Mouse (Mus musculus) kidney, postnatal 0 days (tissue): ENCODE measurements around the gene Mfng. TPM values are rescaled to one million over a fixed set of nuclear protein-coding genes. Genes with fewer than 3 reads are reported as not detected.

Experiments used
- ATAC-seq: fragments of 200-750 bp; cut with Nextera tagmentation; replicated peaks from 2 replicates; pipeline ENCODE4 v1.8.0; 2017; ENCODE audit warnings: low read depth, moderate number of reproducible peaks, moderate TSS enrichment, moderate library complexity; ENCODE audit not compliant: low FRiP score
- DNase-seq: peaks from one replicate; pipeline ENCODE4 v3.0.0-alpha.2; 2016; ENCODE audit warnings: low spot score
- H3K27ac ChIP-seq: fragments of 300-500 bp; sonication (generic); 2 replicates; pipeline ENCODE4 v1.5.1; 2014; ENCODE audit warnings: mild to moderate bottlenecking
- H3K27me3 ChIP-seq: fragments of 300-500 bp; sonication (generic); 2 replicates; pipeline ENCODE4 v1.6.1; 2014; ENCODE audit warnings: low read length, mixed read lengths; ENCODE audit not compliant: insufficient read depth
- H3K36me3 ChIP-seq: fragments of 300-500 bp; sonication (generic); 2 replicates; pipeline ENCODE4 v1.6.1; 2014; ENCODE audit warnings: low read length, mixed read lengths; ENCODE audit not compliant: insufficient read depth
- H3K4me1 ChIP-seq: fragments of 300-500 bp; sonication (generic); replicated peaks from 2 replicates; pipeline ENCODE4 v1.6.1; 2014; ENCODE audit warnings: antibody characterized with exemption, low read length, mixed read lengths; ENCODE audit not compliant: insufficient read depth
- H3K4me2 ChIP-seq: fragments of 300-500 bp; sonication (generic); 2 replicates; pipeline ENCODE4 v1.6.1; 2014; ENCODE audit warnings: mild to moderate bottlenecking, low read length, moderate library complexity, mixed read lengths
- H3K4me3 ChIP-seq: fragments of 300-500 bp; sonication (generic); replicated peaks from 2 replicates; pipeline ENCODE4 v1.5.1; 2014; ENCODE audit warnings: low read depth, low read length
- H3K9ac ChIP-seq: fragments of 300-500 bp; sonication (generic); 2 replicates; pipeline ENCODE4 v1.6.1; 2014; ENCODE audit warnings: low read depth, low read length
- H3K9me3 ChIP-seq: fragments of 300-500 bp; sonication (generic); replicated peaks from 2 replicates; pipeline ENCODE4 v1.6.1; 2016; ENCODE audit warnings: low read length, inconsistent platforms, mixed read lengths
- CTCF ChIP-seq: IDR thresholded peaks from 2 replicates; pipeline ENCODE4 v1.5.1; 2016; ENCODE audit warnings: antibody characterized with exemption, low read depth, mild to moderate bottlenecking, moderate library complexity
- WGBS: fragments of 180-500 bp; shearing (Covaris S2); extraction: QIAGEN DNeasy Blood & Tissue Kit; methylation state at CpG from one replicate; pipeline ENCODE4 v1.1.7; 2014; 5-methylcytosine and 5-hydroxymethylcytosine counted together
- polyA plus RNA-seq: library from polyadenylated mRNA; unstranded; fragments of >200 nt; fragmentation: Nextera tagmentation; extraction: Ambion mirVana; gene quantifications from 2 replicates; pipeline ENCODE4 v1.2.1, GENCODE M21; 2015

The Mfng gene
- polyA plus RNA-seq, 1 experiment from 2014 or later = 18.9 TPM

DNA sequence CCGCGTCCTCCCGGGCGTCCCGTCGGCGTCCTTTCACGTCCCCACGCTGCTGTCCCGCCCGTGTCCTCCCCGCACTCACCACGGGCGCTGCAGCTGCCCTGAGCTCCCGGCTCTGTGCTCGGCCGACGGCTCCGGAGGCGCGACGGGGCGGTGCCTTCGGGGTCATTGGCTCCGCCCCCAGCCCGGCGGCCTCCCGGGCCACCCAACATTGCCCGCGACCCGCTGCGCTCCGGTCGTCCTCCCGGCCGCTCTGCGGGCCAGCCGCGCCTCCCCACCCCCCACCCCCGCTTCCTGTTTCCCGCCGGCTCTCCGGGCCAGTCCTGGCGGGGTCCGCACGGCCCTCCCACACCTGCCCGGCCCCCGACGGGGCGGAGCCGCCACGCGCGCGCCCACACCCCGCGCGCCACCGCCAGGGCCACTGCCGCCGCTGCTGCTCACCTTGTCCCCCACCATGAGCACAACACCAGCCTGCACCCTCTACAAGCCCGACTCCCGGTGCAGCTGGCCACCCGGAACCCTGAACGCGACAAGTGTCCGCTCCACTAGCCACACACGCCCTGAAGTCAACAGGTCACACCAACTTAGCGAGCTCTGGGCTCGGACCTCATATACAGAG, 29.6 kb upstream of the Mfng start, which contains the start of gene Card10:
Gene Card10, minus strand, starts transcription at position 267 of the 616 bp plus-strand sequence.
- peak within 1 kb of the TSS; percentile 89 for H3K27ac ChIP-seq
- DNase-seq (peak; percentile 43), ATAC-seq (peak; percentile 76)
- TF ChIP-seq CTCF = no peak
- H3K9me3 ChIP-seq = no peaks in the 10 kb centered on the region
- H3K36me3 ChIP-seq = no peaks in the 10 kb centered on the region
- peak within 1 kb of the TSS; percentile 67 for H3K4me3 ChIP-seq
- peaks cover 21% of the 10 kb centered on the region; the same call in 1 of the 2 replicates for H3K4me1 ChIP-seq
- 2% methylated on average over 68 of the region's 70 CpGs for WGBS
- peaks cover 5% of the 10 kb centered on the region; the same call in 1 of the 2 replicates for H3K27me3 ChIP-seq
- peak within 1 kb of the TSS; percentile 78 for H3K9ac ChIP-seq
- H3K4me2 ChIP-seq = peak within 1 kb of the TSS; percentile 96

DNA sequence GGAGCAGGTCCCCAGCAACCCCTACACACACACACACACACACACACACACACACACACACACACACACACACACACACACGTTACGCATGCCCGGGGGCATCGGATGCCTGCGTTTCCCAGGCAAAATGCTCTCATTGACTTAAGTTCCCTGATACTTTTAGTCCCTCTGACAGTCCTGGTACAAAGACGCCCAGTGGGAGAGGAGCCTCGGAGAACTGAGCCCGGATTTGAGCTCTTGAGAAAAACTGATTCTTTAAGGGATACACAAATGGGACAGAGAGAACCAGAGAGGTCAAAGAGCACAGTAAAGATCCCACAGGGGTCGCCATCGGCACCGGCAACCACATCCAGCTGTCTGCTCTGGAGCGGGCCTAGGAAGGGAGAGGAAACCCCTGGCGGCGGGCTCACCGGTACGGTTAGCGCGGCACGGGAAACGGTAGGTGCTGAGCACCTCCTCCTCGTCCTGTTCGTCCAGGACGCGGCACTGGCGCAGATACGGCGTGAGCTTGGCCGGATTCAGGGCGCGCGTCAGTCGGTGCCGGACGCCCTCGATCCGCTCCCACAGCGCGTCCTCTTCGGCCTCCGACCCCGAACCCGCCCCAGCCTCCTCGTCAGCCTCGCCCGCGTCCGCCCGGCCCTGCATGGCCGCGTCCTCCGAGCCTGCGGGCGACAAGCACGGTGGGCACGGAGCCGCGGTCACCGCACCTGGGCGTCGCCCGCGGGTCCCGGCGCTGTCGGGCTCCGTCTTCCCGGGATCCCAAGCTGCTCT, 28.9 kb upstream of the Mfng start:
- peak overlapping the region; percentile 96 for H3K4me2 ChIP-seq
- H3K4me1 ChIP-seq = peaks cover 22% of the 10 kb centered on the region; the same call in 1 of the 2 replicates
- H3K9me3 ChIP-seq = no peaks in the 10 kb centered on the region
- peak; percentile 15; the same call in 1 of the 2 replicates for TF ChIP-seq CTCF
- 1% methylated on average over 67 of the region's 67 CpGs for WGBS
- peak overlapping the region; percentile 89 for H3K27ac ChIP-seq
- H3K9ac ChIP-seq = peak overlapping the region; percentile 78
- ATAC-seq (peak; percentile 31), DNase-seq (no peak)
- H3K27me3 ChIP-seq = peaks cover 5% of the 10 kb centered on the region; the same call in 1 of the 2 replicates
- H3K36me3 ChIP-seq = no peaks in the 10 kb centered on the region
- H3K4me3 ChIP-seq = peak overlapping the region; percentile 67

GRCm38 (mm10) chr15:78801571-78801970, 28.3 kb upstream of the Mfng start:
- no peak for TF ChIP-seq CTCF
- Histone ChIP-seq H3K4me1 (peaks cover 22% of the 10 kb centered on the region; the same call in 1 of the 2 replicates), H3K9ac (peak overlapping the region; percentile 78), H3K9me3 (no peaks in the 10 kb centered on the region), H3K4me3 (peak overlapping the region; percentile 67), H3K36me3 (no peaks in the 10 kb centered on the region), H3K27ac (no peak overlapping the region), H3K27me3 (peaks cover 5% of the 10 kb centered on the region; the same call in 1 of the 2 replicates), H3K4me2 (peak overlapping the region; percentile 96)
- no peak for ATAC-seq
- 47% methylated on average over 9 of the region's 9 CpGs for WGBS
- no peak for DNase-seq

DNA sequence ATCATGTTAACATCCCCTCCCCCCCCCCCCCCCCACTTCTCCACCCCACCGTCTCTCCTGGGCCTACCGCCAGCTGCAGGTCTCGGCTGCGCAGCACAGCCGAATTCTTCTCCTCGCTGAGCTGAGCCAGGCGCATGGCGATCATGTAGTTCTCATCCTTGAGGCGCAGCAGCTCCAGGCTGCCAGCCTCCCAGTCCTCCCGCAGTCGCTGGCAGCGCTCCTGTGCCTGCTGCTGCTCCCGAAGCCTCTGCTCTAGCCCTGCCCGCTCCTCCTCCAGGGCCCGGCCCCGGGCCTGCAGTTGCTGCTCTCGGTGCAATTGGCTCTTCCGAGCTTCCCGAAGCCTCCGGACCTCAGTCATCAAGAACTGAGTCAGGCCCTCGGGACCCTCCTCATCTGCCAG, 25.8 kb upstream of the Mfng start:
- Histone ChIP-seq H3K9ac (no peak overlapping the region), H3K27me3 (peaks cover 5% of the 10 kb centered on the region; the same call in 1 of the 2 replicates), H3K4me3 (no peak overlapping the region), H3K27ac (no peak overlapping the region), H3K4me2 (no peak overlapping the region), H3K36me3 (0 out of 2 replicates have a peak, but pooled peaks cover 5% of the 10 kb centered on the region), H3K9me3 (no peaks in the 10 kb centered on the region), H3K4me1 (peaks cover 28% of the 10 kb centered on the region)
- DNase-seq (no peak), ATAC-seq (no peak)
- TF ChIP-seq CTCF = no peak
- 47% methylated on average over 21 of the region's 21 CpGs for WGBS

DNA sequence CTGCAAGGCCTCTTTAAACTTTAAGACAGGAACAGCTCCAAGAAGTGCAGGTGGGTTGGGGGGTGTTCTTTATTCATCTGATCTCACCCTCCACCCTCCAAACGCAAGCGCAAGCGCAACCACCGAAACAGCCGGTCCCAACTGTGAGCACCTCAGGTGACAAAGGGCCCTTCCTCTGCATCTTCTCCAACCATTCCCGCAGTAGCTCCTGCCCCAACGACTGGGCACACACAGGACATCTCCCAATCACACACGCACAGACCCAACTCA, 23.7 kb upstream of the Mfng start:
- H3K27ac ChIP-seq = peak overlapping the region; percentile 48; the same call in 1 of the 2 replicates
- H3K36me3 ChIP-seq = 0 out of 2 replicates have a peak, but pooled peaks cover 5% of the 10 kb centered on the region
- 41% methylated on average over 8 of the region's 8 CpGs for WGBS

GRCm38 (mm10) chr15:78796196-78797059, 23.2 kb upstream of the Mfng start:
- peaks cover 5% of the 10 kb centered on the region; the same call in 1 of the 2 replicates for H3K27me3 ChIP-seq
- peak; percentile 78 for ATAC-seq
- no peak overlapping the region for H3K4me2 ChIP-seq
- H3K4me3 ChIP-seq = no peak overlapping the region
- no peak overlapping the region; the same call in 1 of the 2 replicates for H3K9ac ChIP-seq
- DNase-seq = peak; percentile 95
- WGBS = 12% methylated on average over 25 of the region's 25 CpGs
- peaks cover 24% of the 10 kb centered on the region for H3K4me1 ChIP-seq
- 0 out of 2 replicates have a peak, but pooled peaks cover 5% of the 10 kb centered on the region for H3K36me3 ChIP-seq
- H3K27ac ChIP-seq = peak overlapping the region; percentile 57
- H3K9me3 ChIP-seq = no peaks in the 10 kb centered on the region
- no peak for TF ChIP-seq CTCF

More for the DNA sequence above, 23.7 kb upstream of the Mfng start:
- TF ChIP-seq CTCF = no peak
- Histone ChIP-seq H3K4me2 (no peak overlapping the region; the same call in 1 of the 2 replicates), H3K9ac (no peak overlapping the region), H3K4me1 (peaks cover 24% of the 10 kb centered on the region), H3K9me3 (no peaks in the 10 kb centered on the region), H3K4me3 (no peak overlapping the region), H3K27me3 (peaks cover 5% of the 10 kb centered on the region; the same call in 1 of the 2 replicates)
- DNase-seq (no peak), ATAC-seq (no peak)
